Mouse (Mus musculus): ENCODE measurements around the gene Gucy2c.

Gene Gucy2c

DNA sequence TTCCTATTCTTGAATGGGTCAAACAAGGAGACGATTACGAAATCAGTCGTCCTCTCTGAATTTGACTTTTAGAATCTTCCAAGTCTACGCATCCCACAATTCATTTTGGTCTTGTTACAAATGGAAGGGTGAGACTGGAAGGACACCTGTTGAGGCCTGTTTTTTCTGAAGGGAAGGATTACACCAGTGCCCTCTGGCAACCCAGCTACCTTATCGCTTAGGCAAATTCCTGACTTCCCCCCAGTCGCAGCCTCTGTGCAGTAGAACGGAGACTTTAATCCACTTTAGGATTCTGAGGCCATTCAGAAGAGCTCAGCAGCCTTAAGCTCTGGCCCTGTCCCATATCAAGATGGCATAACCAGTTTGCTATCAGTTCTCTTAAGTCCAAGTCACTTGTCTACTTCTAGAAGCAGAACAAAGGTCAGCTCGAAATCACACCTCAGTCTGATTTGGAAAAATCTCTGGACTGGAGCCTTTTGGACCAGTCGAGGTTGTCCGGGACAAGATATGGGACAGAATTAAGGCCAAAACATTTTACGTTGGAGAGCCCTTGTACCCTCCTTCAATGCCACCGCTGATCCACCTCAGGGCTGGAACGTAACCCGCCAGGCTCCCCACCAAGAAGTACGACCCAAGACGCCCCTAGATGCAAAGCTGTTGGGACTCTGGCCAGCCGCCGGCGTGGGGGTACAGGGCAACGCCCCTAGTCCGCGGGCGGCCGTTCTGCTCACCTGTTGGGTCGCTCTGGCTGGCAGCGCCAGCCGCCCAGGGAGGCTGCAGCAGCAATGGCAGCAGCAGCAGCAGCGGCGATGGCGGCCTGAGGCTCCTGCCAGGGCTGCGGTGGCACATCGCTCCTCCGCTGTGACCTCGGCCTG is 120.5 kb downstream of the Gucy2c start:
- DNase-seq = no peak

DNA sequence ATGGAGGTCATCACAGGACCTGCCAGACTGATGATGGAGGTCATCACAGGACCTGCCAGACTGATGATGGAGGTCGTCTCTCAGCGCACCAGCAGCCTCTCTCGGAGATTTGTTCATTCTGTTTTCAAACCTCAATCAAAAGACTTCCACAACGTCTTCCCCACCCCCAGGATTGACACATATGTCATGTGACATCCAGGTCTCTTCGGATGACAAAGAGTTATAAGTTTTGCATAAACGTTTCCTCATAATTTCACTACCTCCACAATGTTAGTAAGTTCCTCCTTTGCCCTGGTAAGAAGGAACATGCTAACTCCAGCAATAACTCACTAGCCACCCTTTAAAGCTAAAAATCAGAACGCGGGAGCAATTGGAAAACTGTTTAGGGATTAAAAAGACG is 122.3 kb downstream of the Gucy2c start:
- DNase-seq = no peak

DNA sequence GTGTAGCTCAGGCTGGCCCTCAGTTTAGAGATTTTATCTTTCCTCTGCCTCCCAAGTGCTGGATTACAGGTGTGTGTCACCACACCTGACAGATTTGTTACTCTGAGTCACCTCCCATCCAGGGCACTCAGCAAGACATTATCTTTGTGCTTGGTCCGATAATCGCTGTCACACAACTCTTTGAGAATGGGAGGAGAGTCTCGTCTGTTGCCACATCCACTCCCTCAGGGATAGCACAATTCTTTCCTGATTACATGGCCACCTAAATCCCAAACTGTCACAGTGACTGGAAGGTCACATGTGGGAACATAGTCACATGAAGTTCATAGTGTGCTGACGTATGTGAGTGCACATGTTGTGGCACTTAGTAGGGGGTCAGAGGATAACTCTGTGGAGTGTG is 123.3 kb downstream of the Gucy2c start:
- DNase-seq = no peak

DNA sequence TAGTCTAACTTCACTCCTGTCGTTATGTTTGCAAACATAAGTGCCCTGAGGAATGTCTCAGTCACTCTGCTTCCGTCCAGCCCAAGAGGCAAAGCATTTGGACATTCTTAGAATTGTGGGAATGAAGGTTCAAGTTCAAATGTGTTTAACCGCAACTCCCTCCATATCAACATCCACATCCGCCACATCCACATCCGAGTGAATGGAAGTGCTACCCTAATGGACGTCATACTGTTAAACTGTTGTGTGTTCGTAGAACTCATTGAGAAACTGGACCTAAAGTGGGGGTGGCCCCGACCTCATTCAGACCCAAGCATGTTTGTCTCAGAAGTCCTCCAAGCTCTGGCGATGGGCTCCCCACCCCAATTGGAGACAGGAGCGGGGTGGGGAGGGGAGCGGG is 125.8 kb downstream of the Gucy2c start:
- DNase-seq = no peak

DNA sequence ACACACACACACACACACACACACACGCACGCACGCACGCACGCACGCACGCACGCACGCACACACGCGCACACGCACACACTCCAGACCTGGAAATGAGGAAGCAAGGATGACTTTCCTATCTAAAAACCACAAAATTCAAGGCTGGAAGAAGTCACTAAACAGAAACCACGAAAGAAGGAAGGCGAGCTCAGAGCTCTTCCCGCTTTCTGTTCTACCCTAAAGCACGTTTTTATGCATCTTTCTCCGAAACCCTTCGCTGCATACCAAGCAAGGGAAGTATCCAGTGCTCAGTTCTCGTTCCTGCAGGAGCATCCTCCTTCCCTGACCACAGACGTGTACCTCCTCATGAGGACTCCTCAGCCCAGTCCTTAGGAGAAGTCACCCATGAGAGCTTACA is 127.1 kb downstream of the Gucy2c start:
- DNase-seq = no peak

DNA sequence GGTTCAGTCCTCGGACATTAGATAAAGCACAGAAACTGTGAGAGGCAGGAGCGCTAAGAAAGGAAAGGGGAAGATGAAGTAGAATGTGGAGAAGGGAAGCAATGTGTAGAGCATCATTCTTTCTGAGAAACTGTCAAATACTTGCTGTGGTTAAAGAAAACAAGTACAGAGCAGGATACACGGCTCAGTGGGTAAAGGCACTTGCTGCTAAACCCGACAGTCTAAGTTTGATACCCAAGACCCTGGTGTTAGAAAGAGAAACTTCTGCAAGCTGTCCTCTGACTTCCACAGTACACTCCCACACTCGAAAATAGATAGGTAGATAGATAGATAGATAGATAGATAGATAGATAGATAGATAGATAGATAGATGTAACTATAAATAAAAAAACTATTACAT is 128.2 kb downstream of the Gucy2c start:
- DNase-seq = no peak

DNA sequence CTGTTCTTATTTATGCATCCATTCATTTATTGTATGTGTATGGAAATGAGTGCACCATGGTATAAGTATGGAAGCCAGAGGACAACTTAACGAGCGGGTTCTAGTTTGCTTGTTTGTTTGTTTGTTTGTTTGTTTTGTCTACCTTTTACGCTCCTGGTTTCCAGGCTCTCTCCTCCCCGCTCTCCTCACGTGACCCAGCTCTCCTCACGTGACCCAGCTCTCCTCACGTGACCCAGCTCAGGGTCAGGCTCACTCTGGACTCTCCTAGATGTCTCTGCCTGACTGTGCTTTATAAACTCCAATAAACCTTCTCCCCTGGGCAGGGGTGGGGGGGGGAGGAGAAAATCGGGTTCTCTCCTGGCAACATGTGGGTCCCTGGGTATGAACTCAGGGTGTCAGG is 130.9 kb downstream of the Gucy2c start:
- DNase-seq = no peak

DNA sequence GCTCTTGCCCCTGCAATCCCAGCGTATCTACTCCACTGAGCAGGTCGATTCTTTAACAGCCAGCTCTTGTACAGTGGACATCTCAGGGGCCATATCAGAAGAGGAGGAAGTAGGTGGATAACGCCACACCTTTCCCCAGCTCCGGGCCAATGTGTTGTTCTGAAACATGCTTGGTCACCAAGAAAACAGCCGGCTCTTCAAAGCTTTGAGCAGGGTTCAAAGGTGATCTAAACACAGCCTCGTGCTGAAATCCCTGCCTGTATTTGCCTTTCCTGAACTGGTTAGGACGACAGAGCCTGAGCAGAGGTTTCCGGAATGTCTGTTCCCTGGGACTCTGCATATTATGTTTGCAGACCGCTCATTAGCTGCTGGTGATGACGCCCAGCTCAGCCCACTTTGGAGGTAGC is 134.1 kb downstream of the Gucy2c start:
- no peak for DNase-seq
